Mouse (Mus musculus) liver, embryonic 14.5 days (tissue): ENCODE measurements at regions not wholly inside any gene's neighbourhood (a gene's known extent, or its start where the extent isn't known, plus 50 kb on each side); places are given as distances from the start of the nearest gene placed in this dataset.

ENCODE experiments used
- CTCF ChIP-seq: IDR thresholded peaks from 2 replicates; pipeline ENCODE4 v1.5.1; 2016; ENCODE audit warnings: antibody characterized with exemption, low read depth, control low read depth
- EP300 ChIP-seq: IDR thresholded peaks from 2 replicates; pipeline ENCODE4 v1.6.1; 2016; ENCODE audit warnings: antibody characterized with exemption, low read depth

GRCm38 (mm10) chr16:57945404-57945803 lies 190.9 kb upstream of the Col8a1 start:
- TF ChIP-seq CTCF (no peak), EP300 (no peak)
